Mouse (Mus musculus) small intestine, adult 2 months (tissue): Measurements from ENCODE around the gene Cbl.

Experiments
- CTCF ChIP-seq: fragments of 200-500 bp; IDR thresholded peaks from 2 replicates; pipeline ENCODE4 v1.5.1; 2012; ENCODE audit warnings: low read depth, mild to moderate bottlenecking, control low read depth, inconsistent platforms, low read length, moderate library complexity, mixed read lengths; ENCODE audit not compliant: insufficient replicate concordance, insufficient read length; ENCODE audit errors: extremely low read depth
- POLR2A ChIP-seq: fragments of 200-500 bp; IDR thresholded peaks from 2 replicates; pipeline ENCODE4 v1.6.1; 2012; ENCODE audit warnings: low read depth, mild to moderate bottlenecking, control low read depth, inconsistent platforms, low read length, moderate library complexity

DNA sequence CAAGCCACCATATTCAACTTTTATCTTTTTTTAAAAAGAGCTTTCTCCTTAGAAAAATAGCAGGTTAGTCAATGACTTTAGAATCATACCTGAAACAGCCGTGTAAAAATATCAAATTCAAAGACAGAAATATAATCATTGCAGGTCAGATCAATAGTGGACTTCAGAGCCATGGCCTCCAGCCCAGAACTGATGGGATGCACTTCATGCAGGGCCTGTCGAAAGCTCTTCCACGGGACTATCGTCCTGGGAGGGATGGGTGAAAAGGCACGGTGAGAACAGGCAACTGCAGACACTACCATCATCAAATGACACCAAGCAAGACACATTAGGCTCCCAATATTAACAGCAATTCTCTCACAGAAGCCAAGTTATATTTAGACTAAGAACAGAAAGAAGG, 64.9 kb downstream of the Cbl start:
- no peak for TF ChIP-seq POLR2A
- TF ChIP-seq CTCF, result no peak
